Mouse (Mus musculus) forebrain, postnatal 0 days (tissue): ENCODE data around the gene 4833439L19Rik. TPM values are rescaled to one million over a fixed set of nuclear protein-coding genes. Genes with fewer than 3 reads are reported as not detected.

Source experiments
- ATAC-seq: fragments of 200-750 bp; cut with Nextera tagmentation; 2 replicates; pipeline ENCODE4 v1.8.0; 2017; ENCODE audit warnings: mild to moderate bottlenecking, moderate library complexity
- DNase-seq: peaks from one replicate; pipeline ENCODE4 v3.0.0-alpha.2; 2015
- H3K27ac ChIP-seq: fragments of 300-500 bp; sonication (generic); 2 replicates; pipeline ENCODE4 v1.5.1; 2014; ENCODE audit warnings: low read depth, mild to moderate bottlenecking, antibody characterized with exemption, low read length, moderate library complexity, mixed read lengths
- H3K27me3 ChIP-seq: fragments of 300-500 bp; sonication (generic); 2 replicates; pipeline ENCODE4 v1.6.1; 2014; ENCODE audit warnings: mild to moderate bottlenecking, low read length, mixed read lengths; ENCODE audit not compliant: insufficient read depth
- H3K36me3 ChIP-seq: fragments of 300-500 bp; sonication (generic); 2 replicates; pipeline ENCODE4 v1.6.1; 2014; ENCODE audit warnings: mild to moderate bottlenecking, moderate library complexity; ENCODE audit not compliant: insufficient read depth
- H3K4me1 ChIP-seq: fragments of 300-500 bp; sonication (generic); 2 replicates; pipeline ENCODE4 v1.6.1; 2014; ENCODE audit warnings: antibody characterized with exemption; ENCODE audit not compliant: insufficient read depth
- H3K4me2 ChIP-seq: fragments of 300-500 bp; sonication (generic); 2 replicates; pipeline ENCODE4 v1.6.1; 2014; ENCODE audit warnings: low read depth, mild to moderate bottlenecking, moderate library complexity
- H3K4me3 ChIP-seq: fragments of 300-500 bp; sonication (generic); 2 replicates; pipeline ENCODE4 v1.5.1; 2014; ENCODE audit warnings: low read depth, low read length, mixed read lengths
- H3K9ac ChIP-seq: fragments of 300-500 bp; sonication (generic); 2 replicates; pipeline ENCODE4 v1.6.1; 2014; ENCODE audit warnings: mild to moderate bottlenecking
- H3K9me3 ChIP-seq: fragments of 300-500 bp; sonication (generic); 2 replicates; pipeline ENCODE4 v1.6.1; 2016; ENCODE audit warnings: low read length
- CTCF ChIP-seq: sonication (generic); IDR thresholded peaks from 2 replicates; pipeline ENCODE4 v1.5.1; 2016; ENCODE audit warnings: antibody characterized with exemption, control low read depth, low read depth
- WGBS: fragments of 180-500 bp; shearing (Covaris S2); extraction: QIAGEN DNeasy Blood & Tissue Kit; methylation state at CpG from one replicate; pipeline ENCODE4 v1.1.7; 2014; 5-methylcytosine and 5-hydroxymethylcytosine counted together
- polyA plus RNA-seq: library from polyadenylated mRNA; unstranded; fragments of >200 nt; fragmentation: Nextera tagmentation; extraction: Ambion mirVana; gene quantifications from 2 replicates; pipeline ENCODE4 v1.2.1, GENCODE M21; 2015
- total RNA-seq: library from RNA; depleted of rRNA; stranded (reverse); fragments of >200 nt; gene quantifications from 2 replicates; pipeline ENCODE4 v1.2.3, GENCODE M21; 2014

The 4833439L19Rik gene
- total and polyA plus RNA-seq, 2 experiments from 2014 or later, result 184 to 263 TPM

GRCm38 (mm10) chr13:54562562-54562961 is 2.7 kb downstream of the 4833439L19Rik start:
- H3K36me3 ChIP-seq, result peaks cover 41% of the 10 kb centered on the region
- no peak overlapping the region for H3K4me3 ChIP-seq
- no peak for DNase-seq
- no peak for TF ChIP-seq CTCF
- peaks cover 8% of the 10 kb centered on the region for H3K4me1 ChIP-seq
- ATAC-seq, result no peak
- WGBS, result 86% methylated on average over 7 of the region's 7 CpGs
- no peak overlapping the region for H3K27ac ChIP-seq
- no peak overlapping the region for H3K9ac ChIP-seq
- H3K27me3 ChIP-seq, result no peaks in the 10 kb centered on the region
- H3K9me3 ChIP-seq, result no peaks in the 10 kb centered on the region
- H3K4me2 ChIP-seq, result no peak overlapping the region

GRCm38 (mm10) chr13:54560608-54561007 is 4.6 kb downstream of the 4833439L19Rik start:
- ATAC-seq (no peak), DNase-seq (no peak)
- peaks cover 8% of the 10 kb centered on the region for H3K4me1 ChIP-seq
- 88% methylated on average over 7 of the region's 7 CpGs for WGBS
- no peak overlapping the region for H3K4me3 ChIP-seq
- H3K9ac ChIP-seq, result no peak overlapping the region
- H3K27me3 ChIP-seq, result no peaks in the 10 kb centered on the region
- H3K4me2 ChIP-seq, result no peak overlapping the region
- peaks cover 59% of the 10 kb centered on the region for H3K36me3 ChIP-seq
- no peaks in the 10 kb centered on the region for H3K9me3 ChIP-seq
- no peak overlapping the region for H3K27ac ChIP-seq
- TF ChIP-seq CTCF, result no peak

- WGBS, result 94% methylated on average over 2 of the region's 2 CpGs
- Histone ChIP-seq H3K9me3 (no peaks in the 10 kb centered on the region), H3K4me1 (peaks cover 8% of the 10 kb centered on the region), H3K4me3 (no peak overlapping the region), H3K36me3 (peaks cover 61% of the 10 kb centered on the region), H3K27ac (no peak overlapping the region), H3K4me2 (no peak overlapping the region), H3K27me3 (no peaks in the 10 kb centered on the region), H3K9ac (no peak overlapping the region)
- TF ChIP-seq CTCF, result no peak
- no peak for ATAC-seq
- DNase-seq, result no peak
These were observed 5.6 kb downstream of the 4833439L19Rik start for GRCm38 (mm10) chr13:54559656-54560055.

GRCm38 (mm10) chr13:54557652-54558051 is 7.6 kb downstream of the 4833439L19Rik start:
- no peak for DNase-seq
- H3K9me3 ChIP-seq, result no peaks in the 10 kb centered on the region
- no peak overlapping the region for H3K9ac ChIP-seq
- no peak for TF ChIP-seq CTCF
- H3K27me3 ChIP-seq, result no peaks in the 10 kb centered on the region
- H3K27ac ChIP-seq, result no peak overlapping the region
- no peaks in the 10 kb centered on the region for H3K4me1 ChIP-seq
- ATAC-seq, result no peak
- H3K36me3 ChIP-seq, result peaks cover 77% of the 10 kb centered on the region
- H3K4me3 ChIP-seq, result no peak overlapping the region
- 95% methylated on average over 1 of the region's 1 CpGs for WGBS
- no peak overlapping the region for H3K4me2 ChIP-seq

GRCm38 (mm10) chr13:54556796-54557195 is 8.4 kb downstream of the 4833439L19Rik start:
- H3K9me3 ChIP-seq, result no peaks in the 10 kb centered on the region
- TF ChIP-seq CTCF, result no peak
- H3K4me3 ChIP-seq, result no peak overlapping the region
- no peak overlapping the region for H3K27ac ChIP-seq
- no peaks in the 10 kb centered on the region for H3K4me1 ChIP-seq
- H3K9ac ChIP-seq, result no peak overlapping the region
- H3K36me3 ChIP-seq, result peaks cover 80% of the 10 kb centered on the region
- ATAC-seq (no peak), DNase-seq (no peak)
- WGBS, result 71% methylated on average over 3 of the region's 3 CpGs
- no peak overlapping the region for H3K4me2 ChIP-seq
- no peaks in the 10 kb centered on the region for H3K27me3 ChIP-seq

GRCm38 (mm10) chr13:54556176-54556575 is 9.1 kb downstream of the 4833439L19Rik start:
- TF ChIP-seq CTCF, result no peak
- H3K9me3 ChIP-seq, result no peaks in the 10 kb centered on the region
- no peak overlapping the region for H3K9ac ChIP-seq
- no peak overlapping the region for H3K4me3 ChIP-seq
- H3K36me3 ChIP-seq, result peaks cover 81% of the 10 kb centered on the region
- ATAC-seq (no peak), DNase-seq (no peak)
- no peak overlapping the region for H3K27ac ChIP-seq
- no peak overlapping the region for H3K4me2 ChIP-seq
- H3K4me1 ChIP-seq, result no peaks in the 10 kb centered on the region
- no peaks in the 10 kb centered on the region for H3K27me3 ChIP-seq
- 93% methylated on average over 9 of the region's 9 CpGs for WGBS

- no peaks in the 10 kb centered on the region for H3K4me1 ChIP-seq
- no peak overlapping the region for H3K4me2 ChIP-seq
- no peaks in the 10 kb centered on the region for H3K9me3 ChIP-seq
- H3K9ac ChIP-seq, result no peak overlapping the region
- H3K36me3 ChIP-seq, result peaks cover 65% of the 10 kb centered on the region
- no peak for TF ChIP-seq CTCF
- H3K27ac ChIP-seq, result no peak overlapping the region
- no peaks in the 10 kb centered on the region for H3K27me3 ChIP-seq
- WGBS, result 83% methylated on average over 7 of the region's 7 CpGs
- no peak for DNase-seq
- no peak overlapping the region for H3K4me3 ChIP-seq
- ATAC-seq, result no peak
These were observed 17.2 kb downstream of the 4833439L19Rik start for GRCm38 (mm10) chr13:54548036-54548435.

GRCm38 (mm10) chr13:54532134-54532533 is 33.1 kb downstream of the 4833439L19Rik start:
- H3K4me1 ChIP-seq, result no peaks in the 10 kb centered on the region
- no peak for TF ChIP-seq CTCF
- H3K27me3 ChIP-seq, result no peaks in the 10 kb centered on the region
- DNase-seq, result no peak
- H3K27ac ChIP-seq, result no peak overlapping the region
- no peak overlapping the region for H3K4me3 ChIP-seq
- H3K36me3 ChIP-seq, result peaks cover 58% of the 10 kb centered on the region
- H3K9ac ChIP-seq, result no peak overlapping the region
- no peak for ATAC-seq
- no peak overlapping the region for H3K4me2 ChIP-seq
- H3K9me3 ChIP-seq, result no peaks in the 10 kb centered on the region
